Mouse (Mus musculus) neutrophil, adult 83 days (primary cell): ENCODE measurements around the gene Olfr11. TPM values are rescaled to one million over a fixed set of nuclear protein-coding genes. Genes with fewer than 3 reads are reported as not detected.

Experiments used
- total RNA-seq, 2 experiments: library from RNA; stranded (reverse); gene quantifications; one replicate each; pipeline ENCODE4 v1.2.4; 2023

Olfr11 gene
- not detected for total RNA-seq

GRCm38 (mm10) chr13:21642418-21642817 is at the start of gene Olfr11:
Olfr11 (minus strand) TSS chr13:21642518.

GRCm38 (mm10) chr13:21677305-21677704 is 35.0 kb upstream of the Olfr11 start, which contains the start of gene Olfr1360:
Olfr1360 (minus strand) TSS chr13:21677405.

GRCm38 (mm10) chr13:21663286-21663685 is 21.0 kb upstream of the Olfr11 start, which contains the start of gene Olfr1361:
Olfr1361 (minus strand) TSS chr13:21663386.

GRCm38 (mm10) chr13:21613922-21614321 is 28.4 kb downstream of the Olfr11 start, which contains the start of gene Olfr1362:
Olfr1362 (minus strand) TSS chr13:21614022.

Other genes starting within 250 kb of the Olfr11 start
- 10 to 100 TPM; 23.5 to 24.5 TPM for gene Zkscan3, start 239.8 kb downstream of the Olfr11 start, total RNA-seq
- not detected for gene Pgbd1, start 201.5 kb downstream of the Olfr11 start, total RNA-seq
- 1 to 10 TPM; 8.4 to 9.1 TPM for gene Zscan26, start 188.8 kb downstream of the Olfr11 start, total RNA-seq
- gene Nkapl, start 174.0 kb downstream of the Olfr11 start, total RNA-seq = not detected
- gene Zkscan4, start 163.6 kb downstream of the Olfr11 start, total RNA-seq = under 1 TPM in 1 of 2 experiments, not detected in 1; 0.22 TPM
- gene Gm10065, start 163.1 kb downstream of the Olfr11 start, total RNA-seq = not detected
- gene AK157302, start 147.3 kb downstream of the Olfr11 start, total RNA-seq = 1 to 10 TPM; 2.4 to 2.7 TPM
- gene Gm11273, start 141.1 kb downstream of the Olfr11 start, total RNA-seq = 10 to 100 TPM; 11.5 to 12.9 TPM
- 1 to 10 TPM; 2.4 to 3.9 TPM for gene Zkscan8, start 111.4 kb downstream of the Olfr11 start, total RNA-seq
- not detected for gene Olfr1366, start 99.7 kb downstream of the Olfr11 start, total RNA-seq
- gene Olfr1535, start 82.6 kb downstream of the Olfr11 start, total RNA-seq = not detected
- gene Olfr1364, start 60.8 kb downstream of the Olfr11 start, total RNA-seq = not detected
- not detected for gene Olfr1362, start 28.5 kb downstream of the Olfr11 start, total RNA-seq
- gene Olfr1361, start 20.9 kb upstream of the Olfr11 start, total RNA-seq = not detected
- gene Olfr1360, start 34.9 kb upstream of the Olfr11 start, total RNA-seq = not detected
- not detected for gene Olfr1359, start 55.6 kb upstream of the Olfr11 start, total RNA-seq
- gene Hist1h2bl, start 73.6 kb upstream of the Olfr11 start, total RNA-seq = 1,000 to 10,000 TPM; 1,112 to 1,155 TPM
- gene Hist1h2ai, start 73.9 kb upstream of the Olfr11 start, total RNA-seq = 100 to 1,000 TPM; 381 to 445 TPM
- gene Hist1h3h, start 75.1 kb upstream of the Olfr11 start, total RNA-seq = 1,000 to 10,000 TPM; 1,706 to 1,716 TPM
- gene Hist1h2bm, start 79.5 kb upstream of the Olfr11 start, total RNA-seq = 100 to 1,000 TPM; 312 to 338 TPM
- 100 to 1,000 TPM; 189 to 204 TPM for gene Hist1h4j, start 92.5 kb upstream of the Olfr11 start, total RNA-seq
- gene Hist1h4k, start 108.0 kb upstream of the Olfr11 start, total RNA-seq = 1,000 to 10,000 TPM; 2,442 to 2,952 TPM
- 100 to 1,000 TPM; 484 to 517 TPM for gene Hist1h2ak, start 111.3 kb upstream of the Olfr11 start, total RNA-seq
- gene Hist1h2bn, start 111.6 kb upstream of the Olfr11 start, total RNA-seq = 100 to 1,000 TPM; 773 to 822 TPM
- 100 to 1,000 TPM; 670 to 767 TPM for gene Hist1h1b, start 138.1 kb upstream of the Olfr11 start, total RNA-seq
- 1,000 to 10,000 TPM; 1,415 to 1,653 TPM for gene Hist1h3i, start 140.9 kb upstream of the Olfr11 start, total RNA-seq
- 100 to 1,000 TPM; 208 to 211 TPM for gene Hist1h2an, start 144.7 kb upstream of the Olfr11 start, total RNA-seq
- 100 to 1,000 TPM; 541 to 563 TPM for gene Hist1h2bp, start 144.9 kb upstream of the Olfr11 start, total RNA-seq
- 1,000 to 10,000 TPM; 1,187 to 1,287 TPM for gene Hist1h2bq, start 167.7 kb upstream of the Olfr11 start, total RNA-seq
- gene Hist1h2ao, start 167.9 kb upstream of the Olfr11 start, total RNA-seq = 1,000 to 10,000 TPM; 2,421 to 2,630 TPM
- 1,000 to 10,000 TPM; 1,420 to 1,801 TPM for gene Hist1h4m, start 169.2 kb upstream of the Olfr11 start, total RNA-seq
- 1,000 to 10,000 TPM in 1 of 2 experiments, 100 to 1,000 TPM in 1; 619 to 1,159 TPM for gene Hist1h4n, start 189.7 kb upstream of the Olfr11 start, total RNA-seq
- 100 to 1,000 TPM; 551 to 589 TPM for gene Hist1h2ap, start 191.0 kb upstream of the Olfr11 start, total RNA-seq
- 1,000 to 10,000 TPM; 1,190 to 1,308 TPM for gene Hist1h2br, start 191.2 kb upstream of the Olfr11 start, total RNA-seq